Mouse (Mus musculus): Measurements from ENCODE around the gene Pdlim4. TPM values are rescaled to one million over a fixed set of nuclear protein-coding genes. Genes with fewer than 3 reads are reported as not detected.
A peak's percentile ranks its signal among the peaks of the same experiment; 100 is the strongest.

Pdlim4 gene
- total and polyA plus RNA-seq, 3 experiments, result not detected

- DNase-seq (ENCODE audit: extremely low read depth), result no peak
- Histone ChIP-seq H3K9ac (ENCODE audit: insufficient read depth, low read depth) (no peak overlapping the region), H3K4me3 (replicated peaks in 1 of 3; ENCODE audit: low read depth in 2 of 3, low read length in 2 of 3, poor library complexity in 1 of 3) (no peak overlapping the region), H3K27me3 (replicated peaks) (peaks cover 2% of the 10 kb centered on the region), H3K4me2 (ENCODE audit: insufficient read depth, low read depth, poor library complexity, severe bottlenecking) (no peak overlapping the region), H3K36me3 (replicated peaks in 1 of 2; ENCODE audit: control insufficient read depth in 1 of 2, insufficient read depth in 1 of 2, low read length in 1 of 2) (no peaks in the 10 kb centered on the region), H3K4me1 (ENCODE audit: control insufficient read depth in 1 of 2, insufficient read depth in 2 of 2) (no peaks in the 10 kb centered on the region), H3K9me3 (replicated peaks; ENCODE audit: low read length) (no peaks in the 10 kb centered on the region), H3K79me2 (replicated peaks; ENCODE audit: control insufficient read depth, extremely low read depth, insufficient read depth, poor library complexity, severe bottlenecking) (no peaks in the 10 kb centered on the region), H3K27ac (ENCODE audit: insufficient read depth, low read depth) (no peak overlapping the region)
- in situ Hi-C loops (cut with MboI; ENCODE audit: low pct_ligation_motif_present, low pct_unique_long_range_greater_than_20kb, low sequenced_read_pairs), result no loop called here
- dilution Hi-C loops (cut with MboI; ENCODE audit: extremely low pct_ligation_motif_present, extremely low pct_unique_long_range_greater_than_20kb, low sequenced_read_pairs), result no loop called here
- TF ChIP-seq TCF12 (IDR thresholded peaks at IDR 0.05; ENCODE audit: low read depth, low read length), result no peak
- peak in 1 of 2 experiments; percentile 10; a peak in 1 of 4 replicates for TF ChIP-seq CTCF (conservative IDR thresholded peaks at IDR 0.05 in 1 of 2, IDR thresholded peaks at IDR 0.05 in 1 of 2; ENCODE audit: low read depth in 2 of 2, low read length in 2 of 2)
Measured at GRCm38 (mm10) chr11:54056132-54056531, 12.7 kb downstream of the Pdlim4 start.

GRCm38 (mm10) chr11:54054257-54054656, 14.6 kb downstream of the Pdlim4 start:
- dilution Hi-C loops (cut with MboI; ENCODE audit: extremely low pct_ligation_motif_present, extremely low pct_unique_long_range_greater_than_20kb, low sequenced_read_pairs) (no loop called here), in situ Hi-C loops (cut with MboI; ENCODE audit: low pct_ligation_motif_present, low pct_unique_long_range_greater_than_20kb, low sequenced_read_pairs) (loop anchor here (5.0 kb wide), 1 partner anchor 52 kb away; no protein-coding TSS in a partner anchor)
- no peaks in the 10 kb centered on the region for H3K79me2 ChIP-seq (replicated peaks; ENCODE audit: control insufficient read depth, extremely low read depth, insufficient read depth, poor library complexity, severe bottlenecking)
- no peaks in the 10 kb centered on the region for H3K36me3 ChIP-seq (replicated peaks in 1 of 2; ENCODE audit: control insufficient read depth in 1 of 2, insufficient read depth in 1 of 2, low read length in 1 of 2)
- no peak overlapping the region for H3K27ac ChIP-seq (ENCODE audit: insufficient read depth, low read depth)
- H3K27me3 ChIP-seq (replicated peaks), result peaks cover under 1% of the 10 kb centered on the region
- H3K4me1 ChIP-seq (ENCODE audit: control insufficient read depth in 1 of 2, insufficient read depth in 2 of 2), result no peaks in the 10 kb centered on the region
- TF ChIP-seq UBTF (IDR thresholded peaks at IDR 0.05; ENCODE audit: low read depth, low read length) (no peak), E2F4 (IDR thresholded peaks at IDR 0.05; ENCODE audit: insufficient replicate concordance, low read depth, low read length) (0 out of 2 replicates have a peak, but pooled peaks have one; percentile 36), SMC3 (IDR thresholded peaks at IDR 0.05; ENCODE audit: low read depth, low read length) (peak; percentile 88), RAD21 (IDR thresholded peaks at IDR 0.05; ENCODE audit: low read depth, low read length) (peak; percentile 90), NELFE (IDR thresholded peaks at IDR 0.05; ENCODE audit: low read depth, low read length) (peak; percentile 48; the same call in 1 of the 2 replicates), ELF1 (IDR thresholded peaks at IDR 0.05; ENCODE audit: low read depth, low read length) (0 out of 2 replicates have a peak, but pooled peaks have one; percentile 25), IRF4 (IDR thresholded peaks at IDR 0.05; ENCODE audit: low read depth, low read length) (no peak), ZC3H11A (IDR thresholded peaks at IDR 0.05; ENCODE audit: low read depth, low read length) (peak; percentile 60), TBP (conservative IDR thresholded peaks at IDR 0.05; ENCODE audit: low read depth, low read length) (no peak), USF1 (IDR thresholded peaks at IDR 0.05; ENCODE audit: low read depth, low read length) (no peak), ZMIZ1 (IDR thresholded peaks at IDR 0.05; ENCODE audit: low read depth, low read length) (no peak), MAZ (IDR thresholded peaks at IDR 0.05; ENCODE audit: low read depth, low read length) (no peak), NRF1 (IDR thresholded peaks at IDR 0.05; ENCODE audit: low read depth, low read length) (no peak), CTCF (conservative IDR thresholded peaks at IDR 0.05 in 1 of 2, IDR thresholded peaks at IDR 0.05 in 1 of 2; ENCODE audit: low read depth in 2 of 2, low read length in 2 of 2) (peak; percentile 43 to 94; a peak in 3 of 4 replicates), POLR2A (IDR thresholded peaks at IDR 0.05; ENCODE audit: low read depth, low read length) (no peak), PAX5 (IDR thresholded peaks at IDR 0.05; ENCODE audit: low read length) (no peak), EP300 (IDR thresholded peaks at IDR 0.05; ENCODE audit: low read length) (no peak), MEF2A (IDR thresholded peaks at IDR 0.05; ENCODE audit: borderline replicate concordance, low read depth, low read length) (no peak), HCFC1 (IDR thresholded peaks at IDR 0.05; ENCODE audit: low read depth, low read length) (no peak)
- no peak overlapping the region for H3K4me3 ChIP-seq (replicated peaks in 1 of 3; ENCODE audit: low read depth in 2 of 3, low read length in 2 of 3, poor library complexity in 1 of 3)
- DNase-seq (ENCODE audit: extremely low read depth), result peak; percentile 76
- no peak overlapping the region for H3K4me2 ChIP-seq (ENCODE audit: insufficient read depth, low read depth, poor library complexity, severe bottlenecking)
- H3K9ac ChIP-seq (ENCODE audit: insufficient read depth, low read depth), result no peak overlapping the region
- no peaks in the 10 kb centered on the region for H3K9me3 ChIP-seq (replicated peaks; ENCODE audit: low read length)

Data from CH12.LX (cell line).